Mouse (Mus musculus): Measurements from ENCODE around the gene Minpp1.
"Not testable (repeated sequence)": the region's sequence is repeated elsewhere in the genome, so short reads cannot be mapped to it uniquely, and the experiment has no call there.

Gene Minpp1

DNA sequence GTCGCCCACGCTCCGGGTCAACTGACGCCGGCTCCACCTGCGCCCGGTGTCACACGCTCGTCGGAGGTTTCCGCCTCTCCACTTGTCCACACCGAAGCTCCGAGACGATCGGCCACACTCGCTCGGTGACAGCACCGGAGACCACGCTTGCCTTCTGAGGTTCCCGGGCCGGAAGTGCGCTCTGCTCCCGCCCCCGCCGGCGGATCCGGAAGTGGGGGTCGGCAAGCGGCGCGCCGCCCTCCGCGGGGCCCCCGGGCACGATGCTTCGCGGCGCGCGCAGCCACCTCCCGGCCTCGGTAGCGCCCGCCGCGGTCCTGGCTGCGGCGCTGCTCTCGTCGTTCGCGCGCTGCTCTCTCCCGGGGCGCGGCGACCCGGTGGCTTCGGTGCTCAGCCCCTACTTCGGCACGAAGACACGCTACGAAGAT is at the start of gene Minpp1:
Gene Minpp1 (plus strand): TSS at position 89 of the 425 bp plus-strand sequence.
- peak; percentile 73 for DNase-seq

DNA sequence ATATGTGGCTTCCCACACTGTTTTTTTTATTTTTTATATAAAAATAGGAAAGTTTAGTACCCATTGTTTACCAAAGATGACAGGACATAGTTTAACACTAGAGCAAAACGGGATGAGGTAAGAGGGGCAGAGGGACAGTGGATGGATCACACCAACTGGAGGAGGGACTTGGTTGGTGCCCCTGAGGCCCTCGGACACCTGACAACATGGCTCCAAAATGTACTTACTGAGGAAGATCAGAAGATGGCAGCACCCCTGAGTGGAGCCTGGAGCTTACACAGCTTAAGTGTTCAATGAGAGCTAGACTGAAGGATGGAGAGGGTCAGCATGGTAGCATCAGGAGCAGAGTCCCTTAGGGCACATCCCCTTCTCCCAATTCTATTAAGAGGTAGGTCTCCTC is 46.2 kb upstream of the Minpp1 start:
- no peak for DNase-seq

DNA sequence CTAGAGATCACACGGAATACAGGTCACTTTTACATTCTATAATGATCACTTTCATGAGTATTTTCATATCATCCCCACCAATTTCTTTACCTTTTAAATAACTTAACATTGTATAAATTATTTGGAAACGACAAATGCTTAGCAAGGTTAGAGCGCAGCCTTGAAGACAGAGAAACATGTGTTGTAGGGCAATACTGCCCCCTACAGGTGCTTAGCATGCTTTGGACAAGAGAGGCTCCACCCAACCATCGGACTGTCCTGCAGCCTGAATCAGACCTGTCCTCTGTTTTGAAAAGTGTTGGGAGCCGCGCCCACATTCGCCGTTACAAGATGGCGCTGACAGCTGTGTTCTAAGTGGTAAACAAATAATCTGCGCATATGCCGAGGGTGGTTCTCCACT is 44.0 kb upstream of the Minpp1 start:
- DNase-seq, result peak; percentile 26

GRCm38 (mm10) chr19:32448931-32449330 is 36.6 kb upstream of the Minpp1 start:
- DNase-seq, result no peak

GRCm38 (mm10) chr19:32452231-32452630 is 33.3 kb upstream of the Minpp1 start:
- DNase-seq, result no peak

- DNase-seq, result no peak
These were observed 28.8 kb upstream of the Minpp1 start for GRCm38 (mm10) chr19:32456744-32457143.

- not testable (repeated sequence) for DNase-seq
These were observed 27.9 kb upstream of the Minpp1 start for GRCm38 (mm10) chr19:32457631-32458030.

DNA sequence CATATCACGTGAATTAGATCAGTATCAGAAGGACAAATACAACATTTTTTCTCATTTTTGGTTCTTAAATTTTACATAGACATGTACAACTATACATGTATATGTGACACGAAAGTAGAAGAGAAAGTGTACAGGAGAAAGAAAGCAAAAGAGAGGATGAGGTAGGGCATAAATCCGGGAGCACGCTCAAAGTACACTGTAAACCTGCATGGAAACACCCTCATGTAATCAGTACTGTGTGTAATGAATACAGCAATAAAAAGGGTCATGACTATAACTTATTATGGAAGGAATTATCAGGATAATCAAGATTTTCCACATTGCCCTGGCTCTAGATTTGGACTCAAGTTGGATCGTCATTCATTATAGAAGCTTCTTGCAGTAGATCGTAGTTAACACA is 22.5 kb upstream of the Minpp1 start:
- DNase-seq, result no peak

- DNase-seq, result no peak
These were observed 20.3 kb upstream of the Minpp1 start for GRCm38 (mm10) chr19:32465228-32465627.

- no peak for DNase-seq
These were observed 19.1 kb upstream of the Minpp1 start, which contains the start of gene Rpl9-ps6 for GRCm38 (mm10) chr19:32466478-32466877. Rpl9-ps6 (minus strand) TSS chr19:32466578.

DNA sequence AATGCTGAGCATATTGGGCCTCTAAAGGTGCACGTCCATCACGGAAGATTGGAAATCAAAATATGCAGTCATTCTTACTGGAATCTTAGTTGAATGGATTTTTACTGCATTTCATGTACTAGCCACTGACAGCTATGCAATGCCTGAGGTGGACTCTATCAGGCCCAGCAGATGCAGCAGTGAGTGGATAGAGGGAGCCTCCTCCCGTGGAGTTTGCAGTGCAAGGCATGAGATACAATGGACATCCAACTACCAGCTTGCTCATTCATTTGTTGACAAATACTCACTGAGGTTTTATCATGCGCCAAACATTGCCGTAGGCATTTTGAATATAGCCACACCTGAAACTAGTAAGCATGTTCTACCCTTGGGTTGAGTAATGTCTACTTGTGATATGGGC is 18.2 kb upstream of the Minpp1 start:
- DNase-seq, result no peak

- peak; percentile 26 for DNase-seq
These were observed 15.5 kb upstream of the Minpp1 start for GRCm38 (mm10) chr19:32470059-32470497.

- no peak for DNase-seq
These were observed 14.9 kb upstream of the Minpp1 start for GRCm38 (mm10) chr19:32470570-32471263.

DNA sequence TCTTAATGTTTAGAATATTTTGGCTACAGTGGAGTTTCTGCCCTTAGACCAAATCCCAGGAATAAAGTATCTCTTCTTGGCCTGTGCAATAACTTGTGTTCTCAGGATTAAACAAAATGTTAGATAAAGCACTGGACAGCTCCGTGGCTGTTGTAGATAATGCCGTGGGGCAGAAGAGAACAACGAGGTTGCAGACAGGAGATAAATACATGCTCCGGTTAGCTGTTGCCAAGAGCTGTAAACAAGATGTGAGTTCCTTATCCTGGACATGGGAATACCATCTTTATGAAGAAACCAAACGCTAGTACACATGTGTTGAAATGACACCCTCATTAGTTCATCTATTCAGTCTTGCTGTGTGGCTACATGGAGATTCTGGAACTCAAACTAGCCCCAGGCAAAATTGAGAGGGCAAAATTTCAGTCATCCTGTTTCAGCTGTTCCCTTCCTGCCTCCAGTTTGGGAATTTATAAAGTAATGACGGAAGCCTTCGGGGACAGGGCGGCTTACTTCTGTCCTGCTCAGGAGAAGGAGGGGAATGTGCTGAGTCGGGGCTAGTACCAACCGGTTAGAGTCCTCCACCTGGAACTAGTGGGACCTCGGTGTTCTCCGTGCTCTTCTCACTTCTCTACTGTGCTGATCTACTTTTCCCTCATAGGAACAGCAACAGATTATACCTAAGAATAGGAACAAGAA is 9.4 kb upstream of the Minpp1 start:
- no peak for DNase-seq

GRCm38 (mm10) chr19:32476712-32477052 is 8.9 kb upstream of the Minpp1 start:
- no peak for DNase-seq

- no peak for DNase-seq
These were observed 5.3 kb upstream of the Minpp1 start for GRCm38 (mm10) chr19:32480255-32480654.

GRCm38 (mm10) chr19:32480791-32481442 is 4.7 kb upstream of the Minpp1 start:
- no peak for DNase-seq

GRCm38 (mm10) chr19:32481511-32481910 is 4.1 kb upstream of the Minpp1 start:
- DNase-seq, result no peak

DNA sequence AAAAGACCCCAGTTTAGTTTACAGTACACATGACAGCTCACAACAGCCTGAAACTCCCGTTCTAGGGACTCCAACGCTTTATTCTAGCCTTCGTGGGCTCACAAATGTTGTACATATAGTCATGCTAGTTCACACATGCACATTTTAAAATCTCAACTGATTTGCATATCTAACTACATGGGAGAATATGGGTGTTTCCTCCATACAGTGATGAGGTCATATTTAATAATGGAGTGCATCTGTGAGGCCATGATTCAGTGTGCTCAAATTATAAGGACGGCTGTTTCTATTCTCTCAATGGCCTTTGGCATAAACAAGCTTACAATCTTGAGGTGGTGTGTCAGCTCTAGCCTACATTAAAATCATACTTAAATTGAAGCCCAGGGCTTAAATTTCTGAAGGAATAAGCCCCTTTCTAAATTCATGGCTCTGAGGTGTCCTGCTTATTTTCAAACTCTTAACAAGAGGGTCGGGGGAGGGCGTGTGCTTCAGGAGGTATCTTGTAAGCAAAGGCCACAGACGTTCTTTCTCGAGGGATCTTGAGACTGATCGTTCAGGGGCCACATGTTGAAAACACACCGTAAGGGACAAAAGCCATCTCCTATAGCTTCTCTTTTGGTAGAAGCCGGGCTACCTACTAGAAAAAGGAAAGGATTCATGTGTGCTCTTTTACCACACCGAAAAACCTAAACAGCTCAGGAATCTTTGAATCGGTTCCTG is 468 bp upstream of the Minpp1 start:
- DNase-seq, result no peak

- peak; percentile 43 for DNase-seq
These were observed 646 bp downstream of the Minpp1 start for GRCm38 (mm10) chr19:32486106-32486724.

DNA sequence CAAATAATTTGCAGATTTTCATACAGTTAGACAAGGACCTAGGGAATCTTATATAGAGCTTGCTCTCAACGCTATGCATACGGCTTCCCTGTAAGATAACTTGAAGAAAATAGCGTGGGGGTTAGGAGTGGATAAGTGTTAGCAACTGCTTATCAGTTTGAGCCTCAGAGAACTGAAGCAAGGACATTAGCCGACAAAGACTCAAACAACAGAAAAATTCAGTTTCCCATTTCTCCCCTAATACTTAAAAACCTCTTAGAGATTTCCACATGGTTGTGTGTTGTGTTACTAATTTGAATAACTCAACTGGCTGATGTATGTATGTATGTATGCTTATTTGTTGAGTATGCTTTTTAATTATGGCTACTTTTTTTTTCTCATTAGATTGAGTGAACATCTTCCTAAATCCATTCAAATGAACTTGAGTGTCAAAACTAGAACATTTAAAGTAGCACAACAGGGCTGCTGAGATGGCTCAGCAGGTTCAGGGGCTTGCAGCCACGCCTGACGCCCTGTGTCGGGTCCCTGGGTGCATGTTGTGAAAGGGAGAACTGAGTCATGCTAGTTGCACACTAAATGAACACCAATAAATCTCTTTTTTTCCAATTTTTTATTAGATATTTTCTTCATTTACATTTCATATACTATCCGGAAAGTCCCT is 2.2 kb downstream of the Minpp1 start:
- DNase-seq, result no peak
